Mouse (Mus musculus) hindbrain, embryonic 15.5 days (tissue): ENCODE measurements at regions not wholly inside any gene's neighbourhood (a gene's known extent, or its start where the extent isn't known, plus 50 kb on each side); places are given as distances from the start of the nearest gene placed in this dataset.
"Not testable (repeated sequence)": the region's sequence is repeated elsewhere in the genome, so short reads cannot be mapped to it uniquely, and the experiment has no call there.

Experiments
- ATAC-seq: fragments of 200-750 bp; cut with Nextera tagmentation; 2 replicates; pipeline ENCODE4 v1.8.0; 2017; ENCODE audit warnings: low read depth, moderate number of reproducible peaks, moderate TSS enrichment; ENCODE audit not compliant: low FRiP score
- H3K27ac ChIP-seq: fragments of 300-500 bp; sonication (generic); replicated peaks from 2 replicates; pipeline ENCODE4 v1.5.1; 2015; ENCODE audit warnings: mild to moderate bottlenecking, inconsistent platforms
- H3K27me3 ChIP-seq: fragments of 300-500 bp; sonication (generic); 2 replicates; pipeline ENCODE4 v1.6.1; 2015; ENCODE audit warnings: control low read depth, inconsistent platforms
- H3K36me3 ChIP-seq: fragments of 300-500 bp; sonication (generic); 2 replicates; pipeline ENCODE4 v1.6.1; 2015; ENCODE audit warnings: control low read depth, inconsistent platforms
- H3K4me1 ChIP-seq: fragments of 300-500 bp; sonication (generic); replicated peaks from 2 replicates; pipeline ENCODE4 v1.6.1; 2015; ENCODE audit warnings: control low read depth, inconsistent platforms
- H3K4me2 ChIP-seq: fragments of 300-500 bp; sonication (generic); 2 replicates; pipeline ENCODE4 v1.6.1; 2015; ENCODE audit warnings: moderate library complexity, mild to moderate bottlenecking, inconsistent platforms
- H3K4me3 ChIP-seq: fragments of 300-500 bp; sonication (generic); 2 replicates; pipeline ENCODE4 v1.5.1; 2015; ENCODE audit warnings: mild to moderate bottlenecking, inconsistent platforms
- H3K9ac ChIP-seq: fragments of 300-500 bp; sonication (generic); 2 replicates; pipeline ENCODE4 v1.6.1; 2015; ENCODE audit warnings: inconsistent platforms
- H3K9me3 ChIP-seq: fragments of 300-500 bp; sonication (generic); 2 replicates; pipeline ENCODE4 v1.6.1; 2016; ENCODE audit warnings: control low read depth, inconsistent platforms
- WGBS: fragments of 180-500 bp; shearing (Covaris S2); methylation state at CpG from one replicate; pipeline ENCODE4 v1.1.7; 2015; 5-methylcytosine and 5-hydroxymethylcytosine counted together

GRCm38 (mm10) chr9:33629731-33630473 lies 855.8 kb upstream of the Kirrel3 start:
- Histone ChIP-seq H3K4me2 (no peak overlapping the region), H3K9ac (no peak overlapping the region), H3K4me3 (no peak overlapping the region), H3K27ac (no peak overlapping the region; the same call in 1 of the 2 replicates), H3K27me3 (no peaks in the 10 kb centered on the region), H3K9me3 (no peaks in the 10 kb centered on the region), H3K4me1 (0 out of 2 replicates have a peak, but pooled peaks cover 10% of the 10 kb centered on the region), H3K36me3 (no peaks in the 10 kb centered on the region)
- ATAC-seq, result peak; percentile 63
- 50% methylated on average over 6 of the region's 6 CpGs for WGBS

GRCm38 (mm10) chr9:33662978-33663377 lies 822.7 kb upstream of the Kirrel3 start:
- Histone ChIP-seq H3K27ac (no peak overlapping the region), H3K9me3 (no peaks in the 10 kb centered on the region; the same call in 1 of the 2 replicates), H3K4me1 (no peaks in the 10 kb centered on the region), H3K27me3 (no peaks in the 10 kb centered on the region), H3K4me3 (no peak overlapping the region), H3K4me2 (no peak overlapping the region), H3K36me3 (no peaks in the 10 kb centered on the region), H3K9ac (no peak overlapping the region)
- no peak for ATAC-seq
- WGBS, result 85% methylated on average over 5 of the region's 5 CpGs

GRCm38 (mm10) chr9:33681129-33681528 lies 804.6 kb upstream of the Kirrel3 start:
- no peak overlapping the region for H3K9ac ChIP-seq
- no peak overlapping the region for H3K4me2 ChIP-seq
- no peak overlapping the region for H3K4me3 ChIP-seq
- no peak overlapping the region for H3K27ac ChIP-seq
- no peaks in the 10 kb centered on the region for H3K4me1 ChIP-seq
- H3K27me3 ChIP-seq, result no peaks in the 10 kb centered on the region
- H3K9me3 ChIP-seq, result no peaks in the 10 kb centered on the region
- 46% methylated on average over 1 of the region's 1 CpGs for WGBS
- H3K36me3 ChIP-seq, result no peaks in the 10 kb centered on the region
- no peak for ATAC-seq

DNA sequence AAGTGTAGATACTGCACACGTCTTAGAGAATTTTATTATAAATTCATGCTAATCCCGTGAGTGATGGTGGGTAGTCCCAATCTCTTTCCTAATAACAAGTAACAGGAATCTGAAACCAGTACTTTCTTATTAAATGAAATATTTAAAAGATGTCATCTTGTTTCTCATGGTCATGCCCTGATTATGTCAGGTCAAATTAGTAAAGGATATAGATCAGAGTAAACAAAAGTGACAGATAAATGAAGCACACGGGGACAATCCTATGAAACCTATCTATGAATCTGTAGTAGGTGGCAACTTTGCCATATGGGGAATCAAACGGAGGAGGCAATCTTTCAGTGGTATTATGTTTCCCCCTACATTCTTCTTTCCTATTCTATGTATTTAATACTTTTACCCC lies 794.0 kb upstream of the Kirrel3 start:
- H3K4me1 ChIP-seq, result no peaks in the 10 kb centered on the region
- H3K4me3 ChIP-seq, result no peak overlapping the region
- no peak overlapping the region for H3K27ac ChIP-seq
- H3K9me3 ChIP-seq, result no peaks in the 10 kb centered on the region
- H3K27me3 ChIP-seq, result no peaks in the 10 kb centered on the region
- no peaks in the 10 kb centered on the region for H3K36me3 ChIP-seq
- ATAC-seq, result no peak
- no peak overlapping the region for H3K9ac ChIP-seq
- H3K4me2 ChIP-seq, result no peak overlapping the region
- 84% methylated on average over 4 of the region's 4 CpGs for WGBS

- Histone ChIP-seq H3K4me2 (no peak overlapping the region), H3K4me1 (no peaks in the 10 kb centered on the region), H3K36me3 (no peaks in the 10 kb centered on the region), H3K4me3 (no peak overlapping the region), H3K27me3 (no peaks in the 10 kb centered on the region), H3K9ac (no peak overlapping the region), H3K27ac (no peak overlapping the region), H3K9me3 (no peaks in the 10 kb centered on the region)
- WGBS, result 90% methylated on average over 2 of the region's 2 CpGs
- no peak for ATAC-seq
These were observed 768.1 kb upstream of the Kirrel3 start for GRCm38 (mm10) chr9:33717614-33718013.

- ATAC-seq, result no peak
- WGBS, result 87% methylated on average over 1 of the region's 1 CpGs
- H3K27ac ChIP-seq, result no peak overlapping the region
- no peaks in the 10 kb centered on the region for H3K4me1 ChIP-seq
- no peaks in the 10 kb centered on the region for H3K27me3 ChIP-seq
- no peak overlapping the region for H3K9ac ChIP-seq
- no peak overlapping the region for H3K4me2 ChIP-seq
- no peak overlapping the region for H3K4me3 ChIP-seq
- no peaks in the 10 kb centered on the region for H3K36me3 ChIP-seq
- no peaks in the 10 kb centered on the region for H3K9me3 ChIP-seq
These were observed 760.9 kb upstream of the Kirrel3 start for GRCm38 (mm10) chr9:33724811-33725210.

DNA sequence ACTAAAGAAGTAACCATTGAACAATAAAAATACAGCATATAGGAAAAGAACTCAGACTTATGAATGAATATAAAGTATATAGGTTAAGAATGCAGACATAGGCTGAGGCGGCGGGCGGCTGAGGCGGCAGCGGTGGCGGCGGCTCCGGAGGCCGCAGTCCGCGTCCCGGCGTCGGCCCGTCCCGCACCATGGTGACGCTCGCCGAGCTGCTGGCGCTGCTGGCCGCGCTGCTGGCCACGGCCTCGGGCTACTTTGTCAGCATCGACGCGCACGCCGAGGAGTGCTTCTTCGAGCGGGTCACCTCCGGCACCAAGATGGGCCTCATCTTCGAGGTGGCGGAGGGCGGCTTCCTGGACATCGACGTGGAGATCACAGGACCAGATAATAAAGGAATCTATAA lies 757.6 kb upstream of the Kirrel3 start:
- not testable (repeated sequence) for H3K9ac ChIP-seq, H3K27ac ChIP-seq, H3K27me3 ChIP-seq, H3K4me3 ChIP-seq, H3K4me1 ChIP-seq, H3K36me3 ChIP-seq, H3K4me2 ChIP-seq, ATAC-seq, H3K9me3 ChIP-seq
- WGBS, result 76% methylated on average over 18 of the region's 37 CpGs

- Histone ChIP-seq H3K36me3 (no peaks in the 10 kb centered on the region), H3K9me3 (no peaks in the 10 kb centered on the region), H3K4me3 (no peak overlapping the region), H3K4me2 (no peak overlapping the region), H3K4me1 (no peaks in the 10 kb centered on the region), H3K27me3 (no peaks in the 10 kb centered on the region), H3K27ac (no peak overlapping the region), H3K9ac (no peak overlapping the region)
- no peak for ATAC-seq
These were observed 725.0 kb upstream of the Kirrel3 start for GRCm38 (mm10) chr9:33760701-33761100.

DNA sequence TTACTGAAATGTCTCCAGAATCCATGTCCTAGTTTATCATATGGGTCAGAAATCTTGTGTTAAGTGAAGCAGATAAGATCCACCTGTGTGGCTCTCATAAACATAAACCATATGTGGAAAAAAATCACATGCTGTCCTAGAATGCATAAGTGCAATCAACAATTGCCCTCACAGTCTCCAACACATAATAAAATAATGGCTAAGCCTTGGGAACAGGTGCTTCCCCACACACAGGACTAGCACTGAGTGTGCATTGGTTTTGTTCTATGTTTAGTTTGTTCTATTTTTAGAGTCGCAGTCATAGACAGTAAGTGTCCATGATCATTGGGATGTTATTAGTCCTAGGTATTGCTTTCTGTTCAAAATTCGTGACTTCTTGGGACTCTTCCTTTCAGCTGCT lies 719.5 kb upstream of the Kirrel3 start:
- no peak overlapping the region for H3K4me3 ChIP-seq
- H3K4me1 ChIP-seq, result no peaks in the 10 kb centered on the region
- H3K27me3 ChIP-seq, result no peaks in the 10 kb centered on the region
- ATAC-seq, result no peak
- 85% methylated on average over 2 of the region's 2 CpGs for WGBS
- no peak overlapping the region for H3K27ac ChIP-seq
- no peaks in the 10 kb centered on the region for H3K36me3 ChIP-seq
- no peaks in the 10 kb centered on the region for H3K9me3 ChIP-seq
- no peak overlapping the region for H3K4me2 ChIP-seq
- no peak overlapping the region for H3K9ac ChIP-seq

GRCm38 (mm10) chr9:33769811-33770210 lies 715.9 kb upstream of the Kirrel3 start:
- H3K27ac ChIP-seq, result no peak overlapping the region
- H3K27me3 ChIP-seq, result no peaks in the 10 kb centered on the region
- H3K36me3 ChIP-seq, result no peaks in the 10 kb centered on the region
- H3K9me3 ChIP-seq, result no peaks in the 10 kb centered on the region
- no peak overlapping the region for H3K4me2 ChIP-seq
- H3K4me3 ChIP-seq, result no peak overlapping the region
- no peak for ATAC-seq
- H3K4me1 ChIP-seq, result no peaks in the 10 kb centered on the region
- WGBS, result 93% methylated on average over 2 of the region's 2 CpGs
- H3K9ac ChIP-seq, result no peak overlapping the region

DNA sequence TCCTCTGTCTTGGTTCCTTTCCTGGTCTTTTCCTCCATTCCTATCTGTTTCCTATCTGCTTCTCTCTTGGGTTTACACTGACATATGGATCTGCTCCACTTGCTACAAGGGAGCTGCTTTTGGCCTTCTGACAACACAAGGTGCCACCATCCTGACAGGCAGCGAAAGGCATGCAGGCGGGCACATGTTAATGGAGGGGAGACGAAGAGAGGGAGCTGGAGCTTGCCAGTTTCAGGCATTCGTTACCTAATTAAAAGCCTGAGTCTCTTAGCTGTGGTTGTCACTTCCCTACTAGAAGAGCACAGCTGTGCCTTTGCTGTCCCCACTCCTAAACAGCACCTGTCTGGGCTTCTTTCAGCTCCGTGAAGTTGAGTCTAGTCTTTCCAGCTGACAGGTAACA lies 711.5 kb upstream of the Kirrel3 start:
- Histone ChIP-seq H3K4me2 (no peak overlapping the region), H3K9me3 (no peaks in the 10 kb centered on the region), H3K36me3 (no peaks in the 10 kb centered on the region), H3K27ac (no peak overlapping the region), H3K4me1 (no peaks in the 10 kb centered on the region), H3K4me3 (no peak overlapping the region), H3K9ac (no peak overlapping the region), H3K27me3 (no peaks in the 10 kb centered on the region)
- 60% methylated on average over 5 of the region's 5 CpGs for WGBS
- no peak for ATAC-seq

DNA sequence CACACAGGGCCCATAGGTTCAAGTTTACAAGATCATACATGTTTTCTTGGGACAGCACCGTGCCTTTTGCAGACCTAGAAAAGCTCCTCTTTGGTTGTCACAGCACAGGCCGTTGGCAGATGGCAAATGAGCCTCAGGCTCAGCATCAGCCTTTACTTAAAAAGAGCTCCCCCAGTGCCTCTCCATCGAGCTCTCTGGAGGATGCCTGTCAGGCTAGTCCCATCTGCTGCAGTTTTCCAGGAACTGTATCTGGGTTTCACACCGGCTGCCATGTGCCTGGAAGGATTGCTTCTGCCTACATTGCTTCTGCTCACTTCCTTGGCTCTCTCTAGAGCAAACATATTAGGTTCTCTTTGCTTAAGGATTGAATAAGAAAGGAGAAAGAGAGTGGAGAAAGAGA lies 695.1 kb upstream of the Kirrel3 start:
- no peak overlapping the region for H3K4me3 ChIP-seq
- H3K4me2 ChIP-seq, result no peak overlapping the region
- H3K27ac ChIP-seq, result no peak overlapping the region
- H3K27me3 ChIP-seq, result no peaks in the 10 kb centered on the region
- WGBS, result 41% methylated on average over 4 of the region's 4 CpGs
- H3K36me3 ChIP-seq, result no peaks in the 10 kb centered on the region
- ATAC-seq, result no peak
- no peaks in the 10 kb centered on the region for H3K9me3 ChIP-seq
- no peak overlapping the region for H3K9ac ChIP-seq
- H3K4me1 ChIP-seq, result no peaks in the 10 kb centered on the region

GRCm38 (mm10) chr9:33800250-33800649 lies 685.4 kb upstream of the Kirrel3 start:
- H3K9me3 ChIP-seq, result no peaks in the 10 kb centered on the region
- no peak overlapping the region for H3K27ac ChIP-seq
- H3K9ac ChIP-seq, result no peak overlapping the region
- no peak overlapping the region for H3K4me2 ChIP-seq
- no peak overlapping the region for H3K4me3 ChIP-seq
- ATAC-seq, result no peak
- no peaks in the 10 kb centered on the region for H3K36me3 ChIP-seq
- whole genome bisulfite sequencing, result 72% methylated on average over 6 of the region's 6 CpGs
- H3K27me3 ChIP-seq, result no peaks in the 10 kb centered on the region
- no peaks in the 10 kb centered on the region for H3K4me1 ChIP-seq
